Mouse (Mus musculus) small intestine, adult 2 months (tissue): ENCODE measurements at regions not wholly inside any gene's neighbourhood (a gene's known extent, or its start where the extent isn't known, plus 50 kb on each side); places are given as distances from the start of the nearest gene placed in this dataset.
A peak's percentile ranks its signal among the peaks of the same experiment; 100 is the strongest.

Source experiments
- H3K27ac ChIP-seq: fragments of 200-500 bp; 2 replicates; pipeline ENCODE4 v1.5.1; 2012; ENCODE audit warnings: low read depth, low read length, control low read depth, inconsistent platforms; ENCODE audit not compliant: insufficient read depth
- H3K27me3 ChIP-seq: fragments of 200-500 bp; 2 replicates; pipeline ENCODE4 v1.6.1; 2012; ENCODE audit warnings: mild to moderate bottlenecking, moderate library complexity, low read length, inconsistent platforms; ENCODE audit not compliant: control insufficient read depth, insufficient read depth
- H3K36me3 ChIP-seq: fragments of 200-500 bp; 2 replicates; pipeline ENCODE4 v1.6.1; 2012; ENCODE audit warnings: mild to moderate bottlenecking, low read length, control low read depth, inconsistent platforms; ENCODE audit not compliant: control insufficient read depth, insufficient read depth
- H3K4me1 ChIP-seq: fragments of 200-500 bp; 2 replicates; pipeline ENCODE4 v1.6.1; 2012; ENCODE audit warnings: low read length, inconsistent platforms, mixed read lengths; ENCODE audit not compliant: control insufficient read depth, insufficient read depth, insufficient read length
- H3K4me3 ChIP-seq: fragments of 200-500 bp; 2 replicates; pipeline ENCODE4 v1.5.1; 2012; ENCODE audit warnings: low read depth, mild to moderate bottlenecking, control low read depth, inconsistent platforms, low read length, moderate library complexity
- CTCF ChIP-seq: fragments of 200-500 bp; IDR thresholded peaks from 2 replicates; pipeline ENCODE4 v1.5.1; 2012; ENCODE audit warnings: low read depth, mild to moderate bottlenecking, control low read depth, inconsistent platforms, low read length, moderate library complexity, mixed read lengths; ENCODE audit not compliant: insufficient replicate concordance, insufficient read length; ENCODE audit errors: extremely low read depth
- POLR2A ChIP-seq: fragments of 200-500 bp; IDR thresholded peaks from 2 replicates; pipeline ENCODE4 v1.6.1; 2012; ENCODE audit warnings: low read depth, mild to moderate bottlenecking, control low read depth, inconsistent platforms, low read length, moderate library complexity
- WGBS: fragments of 180-500 bp; shearing (Covaris S2); methylation state at CpG from one replicate; pipeline ENCODE4 v1.1.7; 2018; 5-methylcytosine and 5-hydroxymethylcytosine counted together

- no peak overlapping the region for H3K27ac ChIP-seq
- H3K27me3 ChIP-seq: no peaks in the 10 kb centered on the region
- peaks cover 2% of the 10 kb centered on the region; the same call in 1 of the 2 replicates for H3K4me1 ChIP-seq
- no peak overlapping the region for H3K4me3 ChIP-seq
- no peaks in the 10 kb centered on the region for H3K36me3 ChIP-seq
- TF ChIP-seq CTCF (no peak), POLR2A (no peak)
- 28% methylated on average over 11 of the region's 11 CpGs for WGBS
Measured at GRCm38 (mm10) chr4:106199833-106200232, 116.2 kb upstream of the Usp24 start.

GRCm38 (mm10) chr4:106200241-106200640 is 115.8 kb upstream of the Usp24 start:
- no peak overlapping the region for H3K27ac ChIP-seq
- 16% methylated on average over 6 of the region's 6 CpGs for WGBS

GRCm38 (mm10) chr4:106202554-106202953 is 113.5 kb upstream of the Usp24 start:
- H3K4me3 ChIP-seq: no peak overlapping the region
- H3K27ac ChIP-seq: no peak overlapping the region
- H3K27me3 ChIP-seq: no peaks in the 10 kb centered on the region
- no peaks in the 10 kb centered on the region for H3K36me3 ChIP-seq
- H3K4me1 ChIP-seq: peaks cover 2% of the 10 kb centered on the region; the same call in 1 of the 2 replicates
- WGBS: 84% methylated on average over 3 of the region's 3 CpGs
- TF ChIP-seq CTCF (no peak), POLR2A (no peak)

More at GRCm38 (mm10) chr4:106200241-106200640, 115.8 kb upstream of the Usp24 start:
- TF ChIP-seq CTCF (no peak), POLR2A (no peak)
- Histone ChIP-seq H3K4me3 (no peak overlapping the region), H3K4me1 (peaks cover 2% of the 10 kb centered on the region; the same call in 1 of the 2 replicates), H3K27me3 (no peaks in the 10 kb centered on the region), H3K36me3 (no peaks in the 10 kb centered on the region)

GRCm38 (mm10) chr4:106205200-106205599 is 110.8 kb upstream of the Usp24 start:
- no peak for TF ChIP-seq CTCF
- no peak for TF ChIP-seq POLR2A
- 68% methylated on average over 2 of the region's 2 CpGs for WGBS
- Histone ChIP-seq H3K27me3 (no peaks in the 10 kb centered on the region), H3K4me1 (peaks cover 2% of the 10 kb centered on the region; the same call in 1 of the 2 replicates), H3K27ac (no peak overlapping the region), H3K36me3 (no peaks in the 10 kb centered on the region), H3K4me3 (no peak overlapping the region)

- 81% methylated on average over 2 of the region's 2 CpGs for WGBS
- TF ChIP-seq CTCF (no peak), POLR2A (no peak)
- Histone ChIP-seq H3K36me3 (no peaks in the 10 kb centered on the region), H3K27me3 (no peaks in the 10 kb centered on the region), H3K4me3 (no peak overlapping the region), H3K4me1 (no peaks in the 10 kb centered on the region), H3K27ac (no peak overlapping the region)
Measured at GRCm38 (mm10) chr4:106206023-106206422, 110.0 kb upstream of the Usp24 start.

GRCm38 (mm10) chr4:106209465-106209864 is 106.5 kb upstream of the Usp24 start:
- H3K27me3 ChIP-seq: no peaks in the 10 kb centered on the region
- 77% methylated on average over 11 of the region's 11 CpGs for WGBS
- H3K27ac ChIP-seq: no peak overlapping the region
- H3K4me1 ChIP-seq: no peaks in the 10 kb centered on the region
- H3K36me3 ChIP-seq: no peaks in the 10 kb centered on the region
- TF ChIP-seq POLR2A (no peak), CTCF (no peak)
- H3K4me3 ChIP-seq: no peak overlapping the region

- no peaks in the 10 kb centered on the region for H3K36me3 ChIP-seq
- WGBS: 89% methylated on average over 1 of the region's 1 CpGs
- no peak overlapping the region for H3K27ac ChIP-seq
- no peaks in the 10 kb centered on the region for H3K27me3 ChIP-seq
- TF ChIP-seq POLR2A: no peak
- TF ChIP-seq CTCF: peak; percentile 41; the same call in 1 of the 2 replicates
- no peak overlapping the region for H3K4me3 ChIP-seq
- H3K4me1 ChIP-seq: no peaks in the 10 kb centered on the region
Measured at GRCm38 (mm10) chr4:106209975-106210374, 106.0 kb upstream of the Usp24 start.
